Mouse (Mus musculus) thymus, postnatal 0 days (tissue): ENCODE results near the gene Ccdc59. TPM values are rescaled to one million over a fixed set of nuclear protein-coding genes. Genes with fewer than 3 reads are reported as not detected.
A peak's percentile ranks its signal among the peaks of the same experiment; 100 is the strongest.

Experiments used
- DNase-seq: peaks from one replicate; pipeline ENCODE4 v3.0.0-alpha.2; 2015; ENCODE audit warnings: low spot score
- polyA plus RNA-seq: library from polyadenylated mRNA; unstranded; fragments of >200 nt; fragmentation: Nextera tagmentation; extraction: Ambion mirVana; gene quantifications from 2 replicates; pipeline ENCODE4 v1.2.1, GENCODE M21; 2015

Ccdc59 gene
- 65.3 and 68.8 TPM in 2 replicates for polyA plus RNA-seq

GRCm38 (mm10) chr10:105840928-105841888 lies at the start of gene Ccdc59, which contains the start of gene Mettl25:
Gene Ccdc59, plus strand, starts transcription at chr10:105841067.
Gene Mettl25, minus strand, starts transcription at chr10:105841380.
- peak; percentile 97 for DNase-seq

- DNase-seq: no peak
Observed at GRCm38 (mm10) chr10:105793776-105794552, 46.9 kb upstream of the Ccdc59 start.

- DNase-seq: no peak
Observed at GRCm38 (mm10) chr10:105797250-105797924, 43.5 kb upstream of the Ccdc59 start.

- DNase-seq: no peak
Observed at GRCm38 (mm10) chr10:105801147-105801546, 39.7 kb upstream of the Ccdc59 start.

GRCm38 (mm10) chr10:105802132-105802531 lies 38.7 kb upstream of the Ccdc59 start:
- DNase-seq: no peak

GRCm38 (mm10) chr10:105803461-105803860 lies 37.4 kb upstream of the Ccdc59 start:
- no peak for DNase-seq

- no peak for DNase-seq
Observed at GRCm38 (mm10) chr10:105806259-105807010, 34.4 kb upstream of the Ccdc59 start.

- DNase-seq: peak; percentile 52
Observed at GRCm38 (mm10) chr10:105834627-105835228, 6.1 kb upstream of the Ccdc59 start.

- DNase-seq: no peak
Observed at GRCm38 (mm10) chr10:105842574-105842973, 1.7 kb downstream of the Ccdc59 start.

- no peak for DNase-seq
Observed at GRCm38 (mm10) chr10:105850286-105850685, 9.4 kb downstream of the Ccdc59 start.

GRCm38 (mm10) chr10:105851136-105851535 lies 10.3 kb downstream of the Ccdc59 start:
- no peak for DNase-seq

- DNase-seq: no peak
Observed at GRCm38 (mm10) chr10:105867312-105867711, 26.4 kb downstream of the Ccdc59 start.

Other genes with a start within 250 kb of the Ccdc59 start
- gene Mettl25, start 313 bp downstream of the Ccdc59 start, polyA plus RNA-seq: 10.4 and 13.3 TPM in 2 replicates